Mouse (Mus musculus) liver (tissue): ENCODE results near the gene Gpsm2.

Source experiments
- DNase-seq: peaks from one replicate; pipeline ENCODE4 v3.0.0-alpha.2; 2020; ENCODE audit warnings: mixed read lengths

Gpsm2 gene

GRCm38 (mm10) chr3:108722036-108722872 lies at the start of gene Gpsm2:
Gene Gpsm2 (minus strand): TSS chr3:108722309.
- peak; percentile 100 for DNase-seq

DNA sequence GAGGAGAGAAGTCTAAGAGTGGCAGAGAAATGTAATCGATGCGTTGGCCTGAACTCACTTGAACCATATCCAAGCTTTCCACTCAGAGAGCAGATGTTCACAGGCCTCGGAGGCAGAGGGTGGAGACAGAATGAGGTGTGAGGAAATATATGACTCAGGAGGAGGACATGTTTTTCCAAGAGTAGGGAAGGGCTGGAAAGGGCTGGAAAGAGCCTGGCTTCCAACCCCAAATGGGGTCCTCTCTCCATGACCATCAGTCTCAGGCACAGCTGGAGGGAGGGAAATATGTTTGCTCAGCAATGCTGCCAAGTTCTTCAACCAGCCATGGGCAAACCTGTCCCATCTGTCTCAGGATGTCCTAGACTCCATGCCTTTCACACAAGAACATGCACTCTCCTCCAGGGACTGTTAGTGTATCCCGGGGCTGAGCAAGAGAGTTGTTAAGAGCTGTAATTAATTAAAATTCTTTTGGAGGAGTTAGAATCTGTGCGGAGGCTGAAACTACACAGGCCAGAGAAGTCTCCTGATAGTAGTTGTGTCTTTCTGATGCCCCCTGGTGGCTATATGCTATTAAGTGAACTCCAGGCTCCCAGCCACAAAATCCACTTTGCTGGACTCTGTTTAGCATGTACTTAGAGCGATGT lies 48.7 kb upstream of the Gpsm2 start:
- peak; percentile 58 for DNase-seq

- DNase-seq: no peak
Observed at GRCm38 (mm10) chr3:108769547-108769946, 47.4 kb upstream of the Gpsm2 start.

- no peak for DNase-seq
Observed at GRCm38 (mm10) chr3:108767416-108767815, 45.3 kb upstream of the Gpsm2 start.

DNA sequence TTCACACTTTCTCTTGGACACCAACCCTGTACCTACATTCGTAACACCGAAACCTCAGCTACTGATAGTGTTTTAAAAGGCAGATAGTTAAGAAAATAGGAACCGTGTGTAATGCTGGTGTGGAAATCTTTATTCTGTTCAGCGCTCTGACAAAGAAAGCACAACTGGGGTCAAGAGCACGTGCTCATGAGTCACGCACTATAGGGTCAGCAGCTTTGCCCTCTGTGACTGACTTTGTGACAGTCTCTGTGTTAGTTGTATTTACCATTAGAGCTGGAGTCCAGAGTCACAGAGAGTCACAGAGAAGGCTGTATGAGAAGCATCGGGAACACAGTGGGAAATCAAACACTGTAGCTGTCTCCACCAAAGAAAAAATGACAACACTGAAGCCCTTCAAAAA lies 44.8 kb upstream of the Gpsm2 start:
- DNase-seq: no peak

- no peak for DNase-seq
Observed at GRCm38 (mm10) chr3:108765476-108765875, 43.4 kb upstream of the Gpsm2 start.

DNA sequence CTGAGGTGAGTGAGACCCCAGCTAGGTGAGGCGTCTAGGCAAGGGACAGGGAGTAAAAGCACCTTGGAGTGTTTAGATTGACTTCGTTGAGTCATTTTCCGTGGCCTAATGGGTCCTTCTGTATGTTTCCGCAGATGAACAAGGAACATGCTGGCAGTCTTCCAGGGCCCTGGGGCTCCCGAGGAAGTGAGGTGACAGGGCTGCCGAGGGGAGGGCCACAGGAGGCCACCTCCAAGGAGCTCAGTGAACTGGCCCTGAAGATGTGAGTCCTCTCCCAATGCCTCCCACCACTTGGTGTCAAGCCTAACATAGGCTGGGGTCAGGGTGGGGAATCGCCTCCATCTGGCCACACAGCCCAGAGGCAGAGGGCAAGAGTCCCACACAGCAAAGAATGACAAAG lies 42.9 kb upstream of the Gpsm2 start:
- DNase-seq: no peak

DNA sequence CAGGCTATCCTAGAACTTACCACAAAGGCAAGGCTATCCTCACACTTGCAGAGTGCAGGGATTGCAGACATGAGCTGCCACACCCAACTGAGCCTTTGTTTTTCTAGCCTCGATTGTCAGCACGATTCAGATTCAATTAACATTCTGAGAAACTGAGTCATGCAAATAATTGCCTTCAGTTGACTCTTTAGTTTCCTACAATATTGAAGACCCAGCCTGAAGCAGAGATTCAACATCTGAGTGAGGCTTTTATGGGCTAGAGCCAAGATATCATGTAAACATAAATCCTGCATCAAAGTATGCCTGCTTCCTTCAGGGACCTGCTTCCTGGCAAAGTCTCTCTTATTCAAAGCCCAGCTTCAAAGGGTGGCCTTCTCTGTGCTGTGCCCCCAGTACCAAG lies 41.6 kb upstream of the Gpsm2 start:
- DNase-seq: no peak

DNA sequence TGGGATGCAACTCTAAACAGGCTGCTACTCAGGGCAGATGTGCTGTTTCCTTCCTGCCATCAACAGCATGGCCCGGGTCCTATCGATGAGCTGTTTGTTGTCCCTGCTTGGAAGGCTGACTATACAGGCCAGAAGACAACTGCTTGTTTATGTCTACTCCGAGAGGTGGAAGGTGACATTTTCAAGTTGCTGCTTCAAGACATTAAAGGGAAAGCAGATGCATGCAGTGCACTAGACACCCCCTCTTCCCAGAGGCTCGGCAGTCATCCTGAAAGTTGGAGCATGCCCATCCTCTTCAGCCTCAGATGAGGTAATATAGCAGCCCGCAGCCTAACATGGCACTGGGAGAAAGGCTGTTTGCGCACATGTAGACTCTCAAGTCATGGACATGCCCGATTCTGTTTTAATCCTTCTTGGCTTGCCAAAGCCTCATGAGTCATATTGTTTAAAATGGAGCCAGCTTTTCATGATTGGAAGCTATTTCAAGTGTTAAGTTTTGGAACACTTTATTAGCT lies 40.5 kb upstream of the Gpsm2 start:
- DNase-seq: no peak

- no peak for DNase-seq
Observed at GRCm38 (mm10) chr3:108759566-108760420, 37.7 kb upstream of the Gpsm2 start.

- DNase-seq: no peak
Observed at GRCm38 (mm10) chr3:108757570-108757969, 35.5 kb upstream of the Gpsm2 start.

GRCm38 (mm10) chr3:108756131-108756530 lies 34.0 kb upstream of the Gpsm2 start:
- DNase-seq: no peak

- DNase-seq: peak; percentile 69
Observed at GRCm38 (mm10) chr3:108755542-108755941, 33.4 kb upstream of the Gpsm2 start.

- DNase-seq: peak; percentile 50
Observed at GRCm38 (mm10) chr3:108754541-108754940, 32.4 kb upstream of the Gpsm2 start.

DNA sequence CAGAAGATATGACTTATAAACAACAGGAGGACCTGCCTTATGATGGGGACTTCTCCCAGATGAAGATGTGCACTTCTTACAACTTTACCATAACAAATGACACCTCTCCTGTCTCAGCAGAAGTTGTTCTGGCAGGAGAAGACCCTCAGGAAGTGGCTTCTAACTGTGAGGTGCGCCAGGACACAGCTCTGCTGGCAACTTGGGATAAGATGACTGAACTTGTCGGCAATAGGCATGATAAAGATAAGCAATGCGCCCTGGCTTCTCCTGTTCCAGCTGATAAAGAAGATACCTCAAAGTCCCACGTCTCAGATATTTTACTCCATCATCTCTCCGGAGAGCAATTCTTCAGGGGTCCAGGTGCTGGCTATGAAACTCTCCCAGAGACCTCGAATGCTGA lies 29.6 kb upstream of the Gpsm2 start:
- peak; percentile 73 for DNase-seq

DNA sequence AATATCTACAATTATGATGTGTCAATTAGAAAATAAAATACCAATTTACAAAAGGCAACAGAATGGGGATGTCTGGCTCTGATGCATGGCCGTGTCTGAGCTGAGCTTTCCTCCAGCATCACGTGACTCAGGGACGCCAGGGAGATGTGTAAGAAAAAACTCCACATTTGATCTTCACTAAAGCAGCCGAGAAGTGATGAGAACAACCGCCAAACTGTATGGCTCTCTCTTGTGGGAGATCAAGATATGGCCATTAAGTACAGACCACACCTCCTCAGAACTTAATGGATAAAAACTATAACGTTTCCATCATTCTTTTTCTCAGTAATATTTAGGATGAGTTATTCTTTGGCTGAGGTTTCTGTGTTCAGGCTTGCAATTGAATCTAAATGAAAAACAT lies 29.0 kb upstream of the Gpsm2 start:
- peak; percentile 60 for DNase-seq

GRCm38 (mm10) chr3:108744060-108744459 lies 22.0 kb upstream of the Gpsm2 start:
- no peak for DNase-seq

- DNase-seq: no peak
Observed at GRCm38 (mm10) chr3:108739045-108739708, 17.1 kb upstream of the Gpsm2 start, which contains the start of gene Aknad1. Gene Aknad1 (plus strand): TSS chr3:108739658.

- no peak for DNase-seq
Observed at GRCm38 (mm10) chr3:108737761-108738160, 15.7 kb upstream of the Gpsm2 start.

DNA sequence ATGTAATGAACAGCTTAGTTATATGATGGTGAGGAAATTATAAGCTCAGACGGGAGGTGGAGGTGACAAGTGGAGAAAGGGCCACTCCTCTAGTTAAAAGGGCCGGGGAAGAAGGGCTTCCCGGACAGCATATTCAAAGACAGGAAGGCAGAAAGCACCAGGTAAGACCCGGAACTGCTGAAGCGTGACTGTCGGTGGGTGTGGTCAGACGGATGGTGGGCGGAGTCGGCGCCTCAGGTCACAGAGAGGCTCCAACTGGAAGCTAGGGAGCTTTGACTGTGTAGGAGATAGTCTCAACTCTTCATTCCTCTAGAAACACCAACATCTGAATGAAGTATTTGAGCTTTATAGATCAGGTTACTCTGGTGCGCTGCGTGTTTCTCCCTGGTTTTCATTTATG lies 8.2 kb upstream of the Gpsm2 start:
- peak; percentile 87 for DNase-seq

- DNase-seq: no peak
Observed at GRCm38 (mm10) chr3:108727776-108728175, 5.7 kb upstream of the Gpsm2 start.

DNA sequence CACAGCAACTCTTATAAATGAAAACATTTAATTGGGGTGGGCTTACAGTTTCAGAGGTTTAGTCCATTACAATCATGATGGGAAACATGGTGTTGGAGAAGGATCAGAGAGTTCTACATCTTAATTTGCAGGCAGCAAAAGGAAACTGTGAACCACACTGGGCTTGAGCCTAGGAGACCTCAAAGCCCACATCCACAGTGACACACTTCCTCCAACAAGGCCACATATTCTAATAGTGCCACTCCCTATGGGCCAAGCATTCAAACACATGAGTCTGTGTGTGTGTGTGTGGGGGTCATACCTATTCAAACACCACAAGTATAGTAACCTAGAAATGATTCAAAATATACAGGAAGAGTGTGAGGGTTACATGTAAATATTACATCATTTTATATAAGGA lies 5.2 kb upstream of the Gpsm2 start:
- DNase-seq: no peak

- no peak for DNase-seq
Observed at GRCm38 (mm10) chr3:108726413-108726812, 4.3 kb upstream of the Gpsm2 start.
